Mouse (Mus musculus): ENCODE measurements around the gene Plxna4. TPM values are rescaled to one million over a fixed set of nuclear protein-coding genes. Genes with fewer than 3 reads are reported as not detected.

The Plxna4 gene
- polyA plus RNA-seq, 1 experiment from 2014 or later, result 14.0 TPM

GRCm38 (mm10) chr6:32571485-32571884 lies 16.5 kb downstream of the Plxna4 start:
- WGBS, result 91% methylated on average over 5 of the region's 5 CpGs
- Histone ChIP-seq H3K27ac (ENCODE audit: low read depth, low read length) (no peak overlapping the region), H3K9me3 (ENCODE audit: control insufficient read depth, low read length) (no peaks in the 10 kb centered on the region), H3K4me1 (ENCODE audit: control insufficient read depth, insufficient read depth, low read depth, low read length) (no peaks in the 10 kb centered on the region), H3K36me3 (ENCODE audit: control insufficient read depth, insufficient read depth, low read length) (no peaks in the 10 kb centered on the region), H3K9ac (ENCODE audit: low read depth, low read length) (no peak overlapping the region), H3K4me2 (ENCODE audit: low read length) (no peak overlapping the region), H3K27me3 (replicated peaks; ENCODE audit: control insufficient read depth, insufficient read depth, low read length) (no peaks in the 10 kb centered on the region), H3K4me3 (ENCODE audit: low read length) (no peak overlapping the region)
- ATAC-seq, result no peak

DNA sequence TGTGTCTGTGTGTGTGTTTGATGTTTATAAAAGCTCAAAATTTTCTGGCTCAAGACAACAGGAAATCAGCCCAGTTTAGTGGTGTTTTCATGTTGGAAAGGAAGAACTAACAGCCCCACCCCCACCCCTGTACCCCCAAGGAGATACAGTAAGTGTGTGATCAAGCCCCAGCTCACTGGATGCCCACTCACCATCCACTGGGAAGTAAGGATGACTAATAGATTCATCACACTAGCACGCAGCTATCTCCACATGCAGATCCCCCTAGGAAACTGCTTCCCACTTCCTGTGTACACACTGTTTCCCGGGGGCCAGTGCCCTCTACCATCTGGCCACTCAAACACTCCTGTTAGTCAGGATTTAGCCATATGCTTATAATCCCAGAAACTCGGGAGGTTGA lies 17.5 kb downstream of the Plxna4 start:
- H3K36me3 ChIP-seq (ENCODE audit: control insufficient read depth, insufficient read depth, low read length), result no peaks in the 10 kb centered on the region
- H3K27me3 ChIP-seq (replicated peaks; ENCODE audit: control insufficient read depth, insufficient read depth, low read length), result no peaks in the 10 kb centered on the region
- no peak overlapping the region for H3K4me3 ChIP-seq (ENCODE audit: low read length)
- no peak overlapping the region for H3K27ac ChIP-seq (ENCODE audit: low read depth, low read length)
- H3K9ac ChIP-seq (ENCODE audit: low read depth, low read length), result no peak overlapping the region
- H3K4me1 ChIP-seq (ENCODE audit: control insufficient read depth, insufficient read depth, low read depth, low read length), result no peaks in the 10 kb centered on the region
- WGBS, result 40% methylated on average over 3 of the region's 3 CpGs
- no peaks in the 10 kb centered on the region for H3K9me3 ChIP-seq (ENCODE audit: control insufficient read depth, low read length)
- ATAC-seq, result no peak
- no peak overlapping the region for H3K4me2 ChIP-seq (ENCODE audit: low read length)

DNA sequence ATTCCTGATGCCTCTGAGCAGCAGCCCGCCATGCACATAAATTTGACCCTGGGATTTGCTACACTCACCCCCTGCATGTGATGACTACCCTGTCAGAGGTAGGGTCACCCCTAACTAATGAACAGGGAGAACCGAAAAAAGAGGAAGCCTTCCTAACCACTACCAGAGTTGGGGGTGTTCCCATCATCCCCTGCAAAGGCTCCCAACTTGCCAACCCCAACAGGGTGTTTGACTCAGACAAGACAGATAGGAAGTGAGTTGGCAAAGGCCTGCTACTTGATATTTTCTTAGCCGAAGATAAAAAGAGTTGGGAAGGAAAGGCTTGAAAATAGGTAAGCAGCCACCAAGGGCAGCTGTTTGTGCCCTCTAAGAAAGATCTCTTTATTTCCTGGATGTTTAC lies 18.1 kb downstream of the Plxna4 start:
- Histone ChIP-seq H3K9me3 (ENCODE audit: control insufficient read depth, low read length) (no peaks in the 10 kb centered on the region), H3K27ac (ENCODE audit: low read depth, low read length) (no peak overlapping the region), H3K27me3 (replicated peaks; ENCODE audit: control insufficient read depth, insufficient read depth, low read length) (no peaks in the 10 kb centered on the region), H3K9ac (ENCODE audit: low read depth, low read length) (no peak overlapping the region), H3K4me3 (ENCODE audit: low read length) (no peak overlapping the region), H3K36me3 (ENCODE audit: control insufficient read depth, insufficient read depth, low read length) (no peaks in the 10 kb centered on the region), H3K4me2 (ENCODE audit: low read length) (no peak overlapping the region), H3K4me1 (ENCODE audit: control insufficient read depth, insufficient read depth, low read depth, low read length) (no peaks in the 10 kb centered on the region)
- 77% methylated on average over 3 of the region's 3 CpGs for WGBS
- no peak for ATAC-seq

- Histone ChIP-seq H3K9ac (ENCODE audit: low read depth, low read length) (no peak overlapping the region), H3K36me3 (ENCODE audit: control insufficient read depth, insufficient read depth, low read length) (no peaks in the 10 kb centered on the region), H3K4me3 (ENCODE audit: low read length) (no peak overlapping the region), H3K27me3 (replicated peaks; ENCODE audit: control insufficient read depth, insufficient read depth, low read length) (no peaks in the 10 kb centered on the region), H3K4me2 (ENCODE audit: low read length) (no peak overlapping the region), H3K9me3 (ENCODE audit: control insufficient read depth, low read length) (no peaks in the 10 kb centered on the region), H3K27ac (ENCODE audit: low read depth, low read length) (no peak overlapping the region), H3K4me1 (ENCODE audit: control insufficient read depth, insufficient read depth, low read depth, low read length) (no peaks in the 10 kb centered on the region)
- ATAC-seq, result no peak
- 97% methylated on average over 1 of the region's 1 CpGs for WGBS
These were observed 41.1 kb downstream of the Plxna4 start for GRCm38 (mm10) chr6:32546915-32547314.

DNA sequence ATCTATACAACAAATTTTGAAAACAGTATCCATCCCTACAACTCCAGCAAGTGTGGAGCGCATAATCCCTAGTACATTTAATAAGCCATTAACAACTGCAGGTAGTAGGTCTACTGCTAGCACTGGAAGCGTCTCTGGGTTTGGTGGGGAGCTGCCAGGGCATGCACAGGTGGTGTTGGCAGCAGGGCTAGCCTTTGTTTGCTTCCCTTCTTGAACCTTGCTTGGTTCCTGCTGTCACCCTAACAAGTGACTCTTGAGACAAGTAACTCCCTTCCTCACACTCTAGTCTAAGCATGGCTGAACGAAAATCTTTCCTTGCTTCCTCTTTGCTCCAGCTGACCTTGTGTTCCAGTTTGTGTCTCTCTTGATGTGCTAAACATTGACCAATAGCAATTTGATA lies 44.0 kb downstream of the Plxna4 start:
- WGBS, result 93% methylated on average over 3 of the region's 3 CpGs
- Histone ChIP-seq H3K9ac (ENCODE audit: low read depth, low read length) (no peak overlapping the region), H3K27me3 (replicated peaks; ENCODE audit: control insufficient read depth, insufficient read depth, low read length) (no peaks in the 10 kb centered on the region), H3K4me3 (ENCODE audit: low read length) (no peak overlapping the region), H3K36me3 (ENCODE audit: control insufficient read depth, insufficient read depth, low read length) (no peaks in the 10 kb centered on the region), H3K27ac (ENCODE audit: low read depth, low read length) (no peak overlapping the region), H3K4me2 (ENCODE audit: low read length) (no peak overlapping the region), H3K4me1 (ENCODE audit: control insufficient read depth, insufficient read depth, low read depth, low read length) (no peaks in the 10 kb centered on the region), H3K9me3 (ENCODE audit: control insufficient read depth, low read length) (no peaks in the 10 kb centered on the region)
- no peak for ATAC-seq

- ATAC-seq, result no peak
- H3K27ac ChIP-seq (ENCODE audit: low read depth, low read length), result no peak overlapping the region
- H3K27me3 ChIP-seq (replicated peaks; ENCODE audit: control insufficient read depth, insufficient read depth, low read length), result no peaks in the 10 kb centered on the region
- H3K9ac ChIP-seq (ENCODE audit: low read depth, low read length), result no peak overlapping the region
- 95% methylated on average over 4 of the region's 4 CpGs for WGBS
- H3K9me3 ChIP-seq (ENCODE audit: control insufficient read depth, low read length), result no peaks in the 10 kb centered on the region
- H3K4me1 ChIP-seq (ENCODE audit: control insufficient read depth, insufficient read depth, low read depth, low read length), result no peaks in the 10 kb centered on the region
- H3K4me2 ChIP-seq (ENCODE audit: low read length), result no peak overlapping the region
- H3K4me3 ChIP-seq (ENCODE audit: low read length), result no peak overlapping the region
- H3K36me3 ChIP-seq (ENCODE audit: control insufficient read depth, insufficient read depth, low read length), result no peaks in the 10 kb centered on the region
These were observed 47.8 kb downstream of the Plxna4 start for GRCm38 (mm10) chr6:32540155-32540554.

- Histone ChIP-seq H3K27ac (ENCODE audit: low read depth, low read length) (no peak overlapping the region), H3K27me3 (replicated peaks; ENCODE audit: control insufficient read depth, insufficient read depth, low read length) (no peaks in the 10 kb centered on the region), H3K36me3 (ENCODE audit: control insufficient read depth, insufficient read depth, low read length) (0 out of 2 replicates have a peak, but pooled peaks cover 2% of the 10 kb centered on the region), H3K9ac (ENCODE audit: low read depth, low read length) (no peak overlapping the region), H3K4me1 (ENCODE audit: control insufficient read depth, insufficient read depth, low read depth, low read length) (no peaks in the 10 kb centered on the region), H3K4me3 (ENCODE audit: low read length) (no peak overlapping the region), H3K4me2 (ENCODE audit: low read length) (no peak overlapping the region), H3K9me3 (ENCODE audit: control insufficient read depth, low read length) (no peaks in the 10 kb centered on the region)
- ATAC-seq, result no peak
- WGBS, result 75% methylated on average over 3 of the region's 3 CpGs
These were observed 53.8 kb downstream of the Plxna4 start for GRCm38 (mm10) chr6:32533962-32534740.

GRCm38 (mm10) chr6:32528081-32528570 lies 59.9 kb downstream of the Plxna4 start:
- 82% methylated on average over 8 of the region's 8 CpGs for WGBS
- ATAC-seq, result no peak

DNA sequence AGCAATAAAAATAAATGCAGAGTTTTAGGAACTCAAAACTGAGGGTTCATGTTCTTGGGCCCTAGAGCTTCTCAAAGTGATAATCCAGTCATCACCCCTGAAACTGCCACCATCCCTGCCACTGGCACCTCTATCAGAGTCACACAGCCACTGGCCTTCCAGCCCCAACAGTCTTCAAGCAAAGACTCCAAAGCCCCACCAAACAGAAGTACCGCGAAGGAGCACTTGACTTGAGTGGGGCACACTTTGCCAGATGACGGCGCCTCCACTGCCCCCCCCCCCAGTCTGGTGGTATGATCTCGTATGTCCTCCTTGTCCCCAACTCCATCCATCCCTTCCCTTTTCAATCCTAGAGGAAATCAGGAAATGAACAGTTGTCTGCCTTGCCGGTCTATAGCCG lies 60.5 kb downstream of the Plxna4 start:
- H3K4me1 ChIP-seq (ENCODE audit: control insufficient read depth, insufficient read depth, low read depth, low read length), result no peaks in the 10 kb centered on the region
- no peaks in the 10 kb centered on the region for H3K9me3 ChIP-seq (ENCODE audit: control insufficient read depth, low read length)
- H3K27me3 ChIP-seq (replicated peaks; ENCODE audit: control insufficient read depth, insufficient read depth, low read length), result no peaks in the 10 kb centered on the region
- no peak overlapping the region for H3K4me2 ChIP-seq (ENCODE audit: low read length)
- H3K36me3 ChIP-seq (ENCODE audit: control insufficient read depth, insufficient read depth, low read length), result 0 out of 2 replicates have a peak, but pooled peaks cover 2% of the 10 kb centered on the region
- WGBS, result 81% methylated on average over 7 of the region's 7 CpGs
- no peak for ATAC-seq
- H3K27ac ChIP-seq (ENCODE audit: low read depth, low read length), result no peak overlapping the region
- no peak overlapping the region for H3K4me3 ChIP-seq (ENCODE audit: low read length)
- H3K9ac ChIP-seq (ENCODE audit: low read depth, low read length), result no peak overlapping the region

More at GRCm38 (mm10) chr6:32528081-32528570, 59.9 kb downstream of the Plxna4 start:
- Histone ChIP-seq H3K4me2 (ENCODE audit: low read length) (no peak overlapping the region), H3K9ac (ENCODE audit: low read depth, low read length) (no peak overlapping the region), H3K4me3 (ENCODE audit: low read length) (no peak overlapping the region), H3K4me1 (ENCODE audit: control insufficient read depth, insufficient read depth, low read depth, low read length) (no peaks in the 10 kb centered on the region), H3K27ac (ENCODE audit: low read depth, low read length) (no peak overlapping the region), H3K27me3 (replicated peaks; ENCODE audit: control insufficient read depth, insufficient read depth, low read length) (no peaks in the 10 kb centered on the region), H3K36me3 (ENCODE audit: control insufficient read depth, insufficient read depth, low read length) (0 out of 2 replicates have a peak, but pooled peaks cover 2% of the 10 kb centered on the region), H3K9me3 (ENCODE audit: control insufficient read depth, low read length) (no peaks in the 10 kb centered on the region)
